Mouse (Mus musculus): ENCODE measurements around the gene Slc45a1. TPM values are rescaled to one million over a fixed set of nuclear protein-coding genes. Genes with fewer than 3 reads are reported as not detected.

Gene Slc45a1
- polyA plus RNA-seq (2014; fragmentation: Nextera tagmentation; extraction: Ambion mirVana): 1.4 TPM in 2 replicates

DNA sequence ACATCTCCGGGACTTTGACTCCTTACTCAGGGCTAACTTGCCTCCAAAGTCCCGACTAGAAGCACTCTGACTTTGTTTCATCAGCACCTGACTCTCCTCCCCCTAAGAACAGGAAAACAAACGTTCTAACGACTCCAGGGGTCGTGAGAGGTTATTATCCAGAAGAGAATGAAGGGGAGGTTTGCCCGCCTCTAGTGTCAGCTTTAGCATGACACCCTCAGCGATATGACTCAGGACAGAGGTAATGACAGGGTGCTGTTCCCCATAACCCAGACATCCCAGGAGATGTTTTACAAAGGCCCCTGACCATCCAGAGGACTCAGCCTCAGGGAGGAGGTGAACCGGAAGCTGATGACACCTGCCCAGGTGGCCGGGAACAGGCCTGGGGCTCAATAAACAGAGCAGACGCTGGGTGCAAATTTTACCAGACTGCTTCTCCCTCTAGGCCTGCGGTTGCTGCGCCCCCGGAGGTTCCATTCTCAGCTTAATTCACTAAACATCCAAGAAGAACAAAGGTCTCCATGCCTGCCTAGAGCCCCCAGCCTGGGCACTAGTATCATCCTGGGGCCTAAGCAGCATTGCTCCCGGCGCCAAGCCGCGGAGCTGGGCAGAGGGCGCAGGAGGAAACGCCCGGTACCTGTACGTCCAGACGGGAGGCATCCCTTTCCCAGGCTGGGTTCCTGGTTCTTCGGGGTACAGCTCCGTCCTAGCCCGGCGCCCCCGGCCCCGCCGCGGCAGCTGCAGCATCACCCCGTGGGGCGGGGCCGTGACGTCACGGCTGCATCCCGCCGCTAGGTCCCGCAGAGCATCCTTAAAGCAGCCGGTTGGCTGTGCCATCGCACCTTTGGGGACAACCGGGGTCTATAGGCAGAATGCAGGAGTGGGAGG lies at the start of gene Slc45a1:
TSS of gene Slc45a1 (minus strand) at position 785 of the 888 bp plus-strand sequence.
- WGBS: 8% methylated on average over 41 of the region's 41 CpGs
- ATAC-seq (replicated peaks; ENCODE audit: low FRiP score, low TSS enrichment, low read depth) (no peak), DNase-seq (ENCODE audit: low spot score) (no peak)
- Histone ChIP-seq H3K36me3 (ENCODE audit: control insufficient read depth, insufficient read depth, low read length) (no peaks in the 10 kb centered on the region), H3K4me2 (ENCODE audit: low read length) (peak within 1 kb of the TSS; percentile 45), H3K9me3 (ENCODE audit: control insufficient read depth, low read length) (0 out of 2 replicates have a peak, but pooled peaks cover 3% of the 10 kb centered on the region), H3K4me1 (replicated peaks; ENCODE audit: control insufficient read depth, insufficient read depth, low read length) (no peaks in the 10 kb centered on the region), H3K4me3 (ENCODE audit: low read depth, low read length) (peak within 1 kb of the TSS; percentile 20), H3K27ac (ENCODE audit: low read depth) (no peak within 1 kb of the TSS), H3K27me3 (replicated peaks; ENCODE audit: control insufficient read depth, insufficient read depth, low read length) (peaks cover 23% of the 10 kb centered on the region), H3K9ac (ENCODE audit: low read length) (no peak within 1 kb of the TSS)

- H3K27me3 ChIP-seq (replicated peaks; ENCODE audit: control insufficient read depth, insufficient read depth, low read length): no peaks in the 10 kb centered on the region
- H3K9me3 ChIP-seq (ENCODE audit: control insufficient read depth, low read length): no peaks in the 10 kb centered on the region
- WGBS: 92% methylated on average over 9 of the region's 9 CpGs
- DNase-seq (ENCODE audit: low spot score) (no peak), ATAC-seq (replicated peaks; ENCODE audit: low FRiP score, low TSS enrichment, low read depth) (no peak)
- no peak overlapping the region for H3K9ac ChIP-seq (ENCODE audit: low read length)
- H3K4me2 ChIP-seq (ENCODE audit: low read length): no peak overlapping the region
- H3K4me1 ChIP-seq (replicated peaks; ENCODE audit: control insufficient read depth, insufficient read depth, low read length): no peaks in the 10 kb centered on the region
- no peak overlapping the region for H3K4me3 ChIP-seq (ENCODE audit: low read depth, low read length)
- no peak overlapping the region for H3K27ac ChIP-seq (ENCODE audit: low read depth)
- H3K36me3 ChIP-seq (ENCODE audit: control insufficient read depth, insufficient read depth, low read length): no peaks in the 10 kb centered on the region
Measured at GRCm38 (mm10) chr4:150700849-150701248, 48.9 kb upstream of the Slc45a1 start.

GRCm38 (mm10) chr4:150694434-150695108 lies 42.6 kb upstream of the Slc45a1 start:
- H3K4me1 ChIP-seq (replicated peaks; ENCODE audit: control insufficient read depth, insufficient read depth, low read length): no peaks in the 10 kb centered on the region
- H3K9me3 ChIP-seq (ENCODE audit: control insufficient read depth, low read length): no peaks in the 10 kb centered on the region
- H3K36me3 ChIP-seq (ENCODE audit: control insufficient read depth, insufficient read depth, low read length): no peaks in the 10 kb centered on the region
- H3K9ac ChIP-seq (ENCODE audit: low read length): no peak overlapping the region
- no peak for DNase-seq (ENCODE audit: low spot score)
- H3K27ac ChIP-seq (ENCODE audit: low read depth): no peak overlapping the region
- H3K4me2 ChIP-seq (ENCODE audit: low read length): no peak overlapping the region
- no peak for ATAC-seq (replicated peaks; ENCODE audit: low FRiP score, low TSS enrichment, low read depth)
- 67% methylated on average over 10 of the region's 10 CpGs for WGBS
- no peaks in the 10 kb centered on the region for H3K27me3 ChIP-seq (replicated peaks; ENCODE audit: control insufficient read depth, insufficient read depth, low read length)
- no peak overlapping the region for H3K4me3 ChIP-seq (ENCODE audit: low read depth, low read length)

DNA sequence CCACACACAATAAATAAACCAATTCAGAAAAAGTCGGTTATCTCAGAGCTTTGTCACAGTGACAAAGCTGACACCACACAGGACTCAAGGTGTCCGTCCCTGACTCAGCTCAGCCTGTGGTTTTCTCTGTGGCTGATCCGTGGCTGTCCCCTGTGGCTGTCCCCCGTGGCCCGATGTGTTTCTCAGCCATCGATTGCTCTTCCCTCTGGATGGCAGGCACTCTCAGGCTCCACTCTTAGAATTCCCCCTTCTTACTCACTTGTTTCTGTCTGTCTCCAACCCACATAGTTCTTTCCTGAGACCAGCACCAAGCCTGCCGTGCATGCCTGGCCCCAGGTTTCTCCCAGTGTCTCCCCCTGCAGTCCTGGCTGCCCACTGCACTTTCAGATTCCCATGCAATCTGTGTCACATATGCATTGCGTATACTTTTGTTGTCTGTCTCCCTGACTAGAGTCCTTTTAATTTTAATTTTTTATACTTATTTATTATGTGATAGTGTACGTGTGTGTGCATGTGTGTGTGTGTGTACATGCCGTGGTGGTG lies 41.0 kb upstream of the Slc45a1 start:
- DNase-seq (ENCODE audit: low spot score): no peak
- no peak overlapping the region for H3K9ac ChIP-seq (ENCODE audit: low read length)
- ATAC-seq (replicated peaks; ENCODE audit: low FRiP score, low TSS enrichment, low read depth): no peak

DNA sequence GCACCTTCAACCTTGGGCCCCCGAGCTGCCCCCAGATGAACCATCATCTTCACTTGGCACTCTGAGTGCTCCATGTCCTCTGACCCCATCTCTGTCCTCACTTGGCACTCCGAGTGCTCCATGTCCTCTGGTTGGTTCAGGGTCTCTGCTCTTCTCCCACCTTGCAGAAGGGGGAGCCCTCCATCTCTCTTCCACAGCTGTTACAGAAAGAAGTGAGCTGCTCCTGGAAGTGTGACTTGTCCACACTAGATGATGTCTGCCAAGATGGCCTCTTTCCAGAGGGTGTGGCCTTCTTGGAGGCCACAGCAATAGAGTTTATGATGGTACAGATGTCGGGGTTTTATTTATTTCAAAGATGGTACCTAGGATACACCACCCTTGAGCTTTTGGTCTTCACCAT lies 38.8 kb upstream of the Slc45a1 start:
- H3K27ac ChIP-seq (ENCODE audit: low read depth): no peak overlapping the region
- no peak overlapping the region for H3K4me3 ChIP-seq (ENCODE audit: low read depth, low read length)
- 66% methylated on average over 3 of the region's 3 CpGs for WGBS
- H3K9me3 ChIP-seq (ENCODE audit: control insufficient read depth, low read length): no peaks in the 10 kb centered on the region
- H3K4me1 ChIP-seq (replicated peaks; ENCODE audit: control insufficient read depth, insufficient read depth, low read length): peaks cover 6% of the 10 kb centered on the region; the same call in 1 of the 2 replicates
- no peak overlapping the region for H3K4me2 ChIP-seq (ENCODE audit: low read length)
- no peak for ATAC-seq (replicated peaks; ENCODE audit: low FRiP score, low TSS enrichment, low read depth)
- H3K9ac ChIP-seq (ENCODE audit: low read length): no peak overlapping the region
- no peaks in the 10 kb centered on the region for H3K27me3 ChIP-seq (replicated peaks; ENCODE audit: control insufficient read depth, insufficient read depth, low read length)
- H3K36me3 ChIP-seq (ENCODE audit: control insufficient read depth, insufficient read depth, low read length): no peaks in the 10 kb centered on the region
- no peak for DNase-seq (ENCODE audit: low spot score)

More for the DNA sequence above, 41.0 kb upstream of the Slc45a1 start:
- Histone ChIP-seq H3K27ac (ENCODE audit: low read depth) (no peak overlapping the region), H3K27me3 (replicated peaks; ENCODE audit: control insufficient read depth, insufficient read depth, low read length) (no peaks in the 10 kb centered on the region), H3K4me1 (replicated peaks; ENCODE audit: control insufficient read depth, insufficient read depth, low read length) (no peaks in the 10 kb centered on the region), H3K9me3 (ENCODE audit: control insufficient read depth, low read length) (no peaks in the 10 kb centered on the region), H3K4me3 (ENCODE audit: low read depth, low read length) (no peak overlapping the region), H3K4me2 (ENCODE audit: low read length) (no peak overlapping the region), H3K36me3 (ENCODE audit: control insufficient read depth, insufficient read depth, low read length) (no peaks in the 10 kb centered on the region)
- 75% methylated on average over 10 of the region's 10 CpGs for WGBS

DNA sequence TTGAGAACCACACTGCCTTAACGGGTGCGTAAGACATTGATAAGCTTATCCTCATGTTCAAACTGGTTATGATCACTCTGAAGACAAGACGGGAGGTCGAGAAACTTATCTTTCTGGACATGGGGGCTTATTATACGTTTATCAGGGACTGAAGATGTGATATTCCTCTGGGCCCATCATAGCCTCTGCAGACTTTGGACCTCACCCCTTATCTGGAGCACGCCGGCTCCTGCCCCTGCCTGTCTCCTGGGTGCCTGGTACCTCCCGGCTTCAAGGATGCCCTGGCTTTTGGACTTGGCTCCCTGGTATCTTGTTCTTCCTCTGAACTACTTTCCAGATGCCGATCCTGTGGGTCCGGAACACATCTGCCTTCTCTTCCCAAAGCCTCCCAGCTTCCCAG lies 37.6 kb upstream of the Slc45a1 start:
- Histone ChIP-seq H3K4me2 (ENCODE audit: low read length) (no peak overlapping the region), H3K36me3 (ENCODE audit: control insufficient read depth, insufficient read depth, low read length) (no peaks in the 10 kb centered on the region), H3K4me3 (ENCODE audit: low read depth, low read length) (no peak overlapping the region), H3K9me3 (ENCODE audit: control insufficient read depth, low read length) (no peaks in the 10 kb centered on the region), H3K4me1 (replicated peaks; ENCODE audit: control insufficient read depth, insufficient read depth, low read length) (peaks cover 9% of the 10 kb centered on the region; the same call in 1 of the 2 replicates), H3K27ac (ENCODE audit: low read depth) (no peak overlapping the region), H3K27me3 (replicated peaks; ENCODE audit: control insufficient read depth, insufficient read depth, low read length) (no peaks in the 10 kb centered on the region), H3K9ac (ENCODE audit: low read length) (no peak overlapping the region)
- WGBS: 84% methylated on average over 10 of the region's 10 CpGs
- no peak for ATAC-seq (replicated peaks; ENCODE audit: low FRiP score, low TSS enrichment, low read depth)
- no peak for DNase-seq (ENCODE audit: low spot score)

- 45% methylated on average over 10 of the region's 10 CpGs for WGBS
- Histone ChIP-seq H3K4me1 (replicated peaks; ENCODE audit: control insufficient read depth, insufficient read depth, low read length) (peaks cover 9% of the 10 kb centered on the region; the same call in 1 of the 2 replicates), H3K27ac (ENCODE audit: low read depth) (no peak overlapping the region), H3K4me2 (ENCODE audit: low read length) (no peak overlapping the region), H3K9ac (ENCODE audit: low read length) (no peak overlapping the region), H3K27me3 (replicated peaks; ENCODE audit: control insufficient read depth, insufficient read depth, low read length) (no peaks in the 10 kb centered on the region), H3K36me3 (ENCODE audit: control insufficient read depth, insufficient read depth, low read length) (no peaks in the 10 kb centered on the region), H3K9me3 (ENCODE audit: control insufficient read depth, low read length) (no peaks in the 10 kb centered on the region), H3K4me3 (ENCODE audit: low read depth, low read length) (no peak overlapping the region)
- DNase-seq (ENCODE audit: low spot score): no peak
- ATAC-seq (replicated peaks; ENCODE audit: low FRiP score, low TSS enrichment, low read depth): peak; percentile 38; the same call in 1 of the 2 replicates
Measured at GRCm38 (mm10) chr4:150687126-150687753, 35.3 kb upstream of the Slc45a1 start.

DNA sequence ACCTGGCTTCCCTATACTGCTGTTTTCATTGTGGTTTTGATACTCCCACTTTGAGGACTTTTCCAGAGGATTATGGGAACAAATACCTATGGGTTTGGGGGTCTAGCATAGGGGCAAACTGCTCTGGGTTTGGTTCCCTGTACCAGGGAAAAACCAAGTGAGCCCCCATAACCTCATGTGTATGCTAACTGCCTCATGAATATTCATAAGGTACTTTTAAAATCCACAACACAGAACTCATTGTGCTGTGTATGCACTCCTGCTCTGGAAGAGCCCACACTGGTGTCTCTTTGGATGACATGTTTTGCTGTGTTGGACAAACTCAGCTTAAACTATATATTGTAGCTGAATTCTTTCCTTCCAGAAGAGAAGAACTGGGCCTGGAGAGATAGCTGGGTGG lies 34.6 kb upstream of the Slc45a1 start:
- H3K9me3 ChIP-seq (ENCODE audit: control insufficient read depth, low read length): no peaks in the 10 kb centered on the region
- H3K27ac ChIP-seq (ENCODE audit: low read depth): no peak overlapping the region
- no peaks in the 10 kb centered on the region for H3K36me3 ChIP-seq (ENCODE audit: control insufficient read depth, insufficient read depth, low read length)
- no peaks in the 10 kb centered on the region for H3K27me3 ChIP-seq (replicated peaks; ENCODE audit: control insufficient read depth, insufficient read depth, low read length)
- H3K9ac ChIP-seq (ENCODE audit: low read length): no peak overlapping the region
- peaks cover 9% of the 10 kb centered on the region; the same call in 1 of the 2 replicates for H3K4me1 ChIP-seq (replicated peaks; ENCODE audit: control insufficient read depth, insufficient read depth, low read length)
- DNase-seq (ENCODE audit: low spot score) (no peak), ATAC-seq (replicated peaks; ENCODE audit: low FRiP score, low TSS enrichment, low read depth) (no peak)
- H3K4me2 ChIP-seq (ENCODE audit: low read length): no peak overlapping the region
- no peak overlapping the region for H3K4me3 ChIP-seq (ENCODE audit: low read depth, low read length)

All from intestine, embryonic 14.5 days (tissue).